Mouse (Mus musculus): ENCODE data around the gene Tex2. TPM values are rescaled to one million over a fixed set of nuclear protein-coding genes. Genes with fewer than 3 reads are reported as not detected.

The Tex2 gene
- total and polyA plus RNA-seq, 3 experiments = 4.0 to 5.0 (median 4.5) TPM

GRCm38 (mm10) chr11:106518391-106518790, 94.8 kb downstream of the Tex2 start:
- H3K27me3 ChIP-seq (replicated peaks) = no peaks in the 10 kb centered on the region
- no peaks in the 10 kb centered on the region for H3K79me2 ChIP-seq (replicated peaks; ENCODE audit: control insufficient read depth, extremely low read depth, insufficient read depth, poor library complexity, severe bottlenecking)
- in situ Hi-C loops (cut with MboI; ENCODE audit: low pct_ligation_motif_present, low pct_unique_long_range_greater_than_20kb, low sequenced_read_pairs) (loop anchor here (5.0 kb wide), 1 partner anchor 109 kb away; no protein-coding TSS in a partner anchor), dilution Hi-C loops (cut with MboI; ENCODE audit: extremely low pct_ligation_motif_present, extremely low pct_unique_long_range_greater_than_20kb, low sequenced_read_pairs) (no loop called here)
- H3K4me2 ChIP-seq (ENCODE audit: insufficient read depth, low read depth, poor library complexity, severe bottlenecking) = no peak overlapping the region
- no peak overlapping the region for H3K9ac ChIP-seq (ENCODE audit: insufficient read depth, low read depth)
- H3K36me3 ChIP-seq (replicated peaks in 1 of 2; ENCODE audit: control insufficient read depth in 1 of 2, insufficient read depth in 1 of 2, low read length in 1 of 2) = peaks cover 0 to 5% of the 10 kb centered on the region in 2 experiments
- peaks cover 0 to 5% of the 10 kb centered on the region in 2 experiments; a peak in 1 of 4 replicates for H3K4me1 ChIP-seq (ENCODE audit: control insufficient read depth in 1 of 2, insufficient read depth in 2 of 2)
- H3K4me3 ChIP-seq (replicated peaks in 1 of 3; ENCODE audit: low read depth in 2 of 3, low read length in 2 of 3, poor library complexity in 1 of 3) = no peak overlapping the region
- no peak overlapping the region for H3K27ac ChIP-seq (ENCODE audit: insufficient read depth, low read depth)
- no peak for DNase-seq (ENCODE audit: extremely low read depth)
- H3K9me3 ChIP-seq (replicated peaks; ENCODE audit: low read length) = no peaks in the 10 kb centered on the region
- TF ChIP-seq CHD1 (IDR thresholded peaks at IDR 0.05; ENCODE audit: low read depth, low read length) (no peak), NRF1 (IDR thresholded peaks at IDR 0.05; ENCODE audit: low read depth, low read length) (no peak)

DNA sequence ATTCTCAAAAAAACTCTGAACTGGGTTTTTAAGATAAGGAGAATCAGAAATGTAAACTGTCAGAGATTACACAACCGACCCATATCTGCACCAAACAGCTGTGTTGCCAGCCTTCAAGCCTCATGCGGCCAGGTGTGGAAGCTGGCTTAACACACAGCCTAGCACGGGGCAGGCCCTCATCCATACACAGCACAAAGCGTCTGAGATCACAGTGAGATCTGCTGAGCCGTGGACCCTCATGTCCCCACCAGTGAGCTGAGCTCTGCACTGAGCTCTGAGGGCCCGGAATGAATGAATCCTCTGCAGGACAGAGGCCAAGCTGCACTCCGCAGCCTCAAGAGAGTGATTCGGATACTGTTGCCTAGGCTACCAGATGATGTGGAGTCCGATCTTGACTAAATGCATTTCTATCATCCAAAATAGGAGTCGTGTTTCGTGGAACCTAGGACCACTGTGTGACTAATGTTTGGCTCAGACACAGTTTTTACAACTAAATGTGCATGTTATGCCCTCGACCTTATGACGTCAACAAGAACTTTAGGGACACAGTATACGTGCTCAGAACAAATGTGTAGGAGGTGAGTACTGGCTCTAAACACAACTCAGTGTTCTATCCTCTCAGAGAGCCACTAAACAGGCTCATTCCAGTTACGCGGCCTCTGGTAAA, 98.0 kb downstream of the Tex2 start:
- Histone ChIP-seq H3K9me3 (replicated peaks; ENCODE audit: low read length) (no peaks in the 10 kb centered on the region), H3K27ac (ENCODE audit: insufficient read depth, low read depth) (no peak overlapping the region), H3K4me2 (ENCODE audit: insufficient read depth, low read depth, poor library complexity, severe bottlenecking) (no peak overlapping the region), H3K4me3 (replicated peaks in 1 of 3; ENCODE audit: low read depth in 2 of 3, low read length in 2 of 3, poor library complexity in 1 of 3) (no peak overlapping the region), H3K9ac (ENCODE audit: insufficient read depth, low read depth) (no peak overlapping the region), H3K4me1 (ENCODE audit: control insufficient read depth in 1 of 2, insufficient read depth in 2 of 2) (peaks cover 0 to 5% of the 10 kb centered on the region in 2 experiments; a peak in 1 of 4 replicates), H3K79me2 (replicated peaks; ENCODE audit: control insufficient read depth, extremely low read depth, insufficient read depth, poor library complexity, severe bottlenecking) (no peaks in the 10 kb centered on the region), H3K27me3 (replicated peaks) (no peaks in the 10 kb centered on the region), H3K36me3 (replicated peaks in 1 of 2; ENCODE audit: control insufficient read depth in 1 of 2, insufficient read depth in 1 of 2, low read length in 1 of 2) (peaks cover 0 to 15% of the 10 kb centered on the region in 2 experiments)
- TF ChIP-seq E2F4 (IDR thresholded peaks at IDR 0.05; ENCODE audit: insufficient replicate concordance, low read depth, low read length) = no peak
- no peak for TF ChIP-seq RCOR1 (conservative IDR thresholded peaks at IDR 0.05; ENCODE audit: low read depth, low read length)
- TF ChIP-seq EP300 (IDR thresholded peaks at IDR 0.05; ENCODE audit: low read length) = no peak
- no peak for TF ChIP-seq GABPA (IDR thresholded peaks at IDR 0.05; ENCODE audit: insufficient replicate concordance, low read depth, low read length)
- no peak for TF ChIP-seq MEF2A (IDR thresholded peaks at IDR 0.05; ENCODE audit: borderline replicate concordance, low read depth, low read length)
- TF ChIP-seq KAT2A (IDR thresholded peaks at IDR 0.05; ENCODE audit: insufficient replicate concordance, low read length) = no peak
- no peak for TF ChIP-seq USF1 (IDR thresholded peaks at IDR 0.05; ENCODE audit: low read depth, low read length)
- no peak for TF ChIP-seq ZNF384 (IDR thresholded peaks at IDR 0.05; ENCODE audit: low read depth, low read length)
- TF ChIP-seq MAFK (IDR thresholded peaks at IDR 0.05; ENCODE audit: insufficient replicate concordance, low read length) = no peak
- TF ChIP-seq UBTF (IDR thresholded peaks at IDR 0.05; ENCODE audit: low read depth, low read length) = no peak
- TF ChIP-seq IRF4 (IDR thresholded peaks at IDR 0.05; ENCODE audit: low read depth, low read length) = no peak
- TF ChIP-seq CHD2 (IDR thresholded peaks at IDR 0.05; ENCODE audit: low read length) = no peak
- TF ChIP-seq NRF1 (IDR thresholded peaks at IDR 0.05; ENCODE audit: low read depth, low read length) = no peak
- no peak for TF ChIP-seq POLR2AphosphoS2 (IDR thresholded peaks at IDR 0.05; ENCODE audit: low read depth, low read length)
- no peak for TF ChIP-seq ZKSCAN1 (IDR thresholded peaks at IDR 0.05; ENCODE audit: borderline replicate concordance, low read depth, low read length)
- TF ChIP-seq TBP (conservative IDR thresholded peaks at IDR 0.05; ENCODE audit: low read depth, low read length) = no peak
- no peak for TF ChIP-seq RAD21 (IDR thresholded peaks at IDR 0.05; ENCODE audit: low read depth, low read length)
- dilution Hi-C loops (cut with MboI; ENCODE audit: extremely low pct_ligation_motif_present, extremely low pct_unique_long_range_greater_than_20kb, low sequenced_read_pairs) = no loop called here
- in situ Hi-C loops (cut with MboI; ENCODE audit: low pct_ligation_motif_present, low pct_unique_long_range_greater_than_20kb, low sequenced_read_pairs) = loop anchor here (5.0 kb wide), 1 partner anchor 112 kb away; no protein-coding TSS in a partner anchor
- DNase-seq (ENCODE audit: extremely low read depth) = no peak

Data from CH12.LX (cell line).